20 mouse cellular contexts compared by ENCODE assay signal in the genomic region with DNA sequence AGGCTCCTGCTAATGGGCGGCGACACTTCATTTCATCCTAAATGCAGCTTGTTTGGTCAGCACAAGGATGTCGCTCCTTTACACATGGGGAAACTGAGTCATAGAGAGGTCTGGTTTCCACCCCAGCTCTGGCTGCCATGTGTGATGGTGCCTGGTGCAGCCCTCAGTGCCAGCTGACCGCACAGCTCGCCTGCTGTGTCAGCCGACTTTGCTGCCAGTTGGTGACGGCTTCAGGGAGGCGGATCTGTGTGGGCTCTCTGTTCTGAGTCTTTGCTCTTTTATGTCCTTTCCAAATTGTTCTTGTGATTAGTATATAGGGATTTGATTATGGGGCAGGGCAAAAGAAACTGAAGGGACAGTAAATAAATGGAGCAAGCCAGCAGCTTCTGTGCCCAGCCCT. TPM values are rescaled to one million over a fixed set of nuclear protein-coding genes. Genes with fewer than 3 reads are reported as not detected.
A peak's percentile ranks its signal among the peaks of the same experiment; 100 is the strongest.
DNase-seq lines count a peak whose midpoint lies in the region; ATAC-seq and TF ChIP-seq lines count a peak whose summit lies in the region.
"Had no signal": no experiment of that assay in that cellular context is flagged by ENCODE, and none has a peak within 500 bp of the region (broad histone marks: within the 10 kb centered on the region; RNA-seq: fewer than 3 reads in every experiment).

No protein-coding gene starts in this region.

- no peak for TF ChIP-seq CTCF in cerebellum, adult 2 months (IDR thresholded peaks at IDR 0.05; ENCODE audit: borderline replicate concordance, insufficient read depth, low read depth, low read length)
- TF ChIP-seq CTCF in left cerebral cortex, adult 2 months (IDR thresholded peaks at IDR 0.05): no peak
- TF ChIP-seq CTCF in layer of hippocampus, adult 2 months (conservative IDR thresholded peaks at IDR 0.05): no peak
- no peak for TF ChIP-seq CTCF in olfactory bulb, adult 2 months (IDR thresholded peaks at IDR 0.05; ENCODE audit: insufficient read depth, low read depth, low read length)
- TF ChIP-seq CTCF in hindbrain, postnatal 0 days (IDR thresholded peaks at IDR 0.05; ENCODE audit: low read depth): no peak

- H3K4me3 ChIP-seq in cerebellum, adult 2 months (replicated peaks; ENCODE audit: insufficient read depth, low read depth, low read length): no peak overlapping the region
- H3K4me3 ChIP-seq in left cerebral cortex, adult 2 months: no peak overlapping the region
- H3K4me3 ChIP-seq in layer of hippocampus, adult 2 months: no peak overlapping the region
- H3K4me3 ChIP-seq in olfactory bulb, adult 2 months (ENCODE audit: insufficient read depth, low read depth, low read length): no peak overlapping the region
- no peak overlapping the region for H3K4me3 ChIP-seq in hindbrain, embryonic 12.5 days
- no peak overlapping the region for H3K4me3 ChIP-seq in hindbrain, postnatal 0 days (ENCODE audit: low read length)
- H3K4me3 ChIP-seq: erythroblast, embryonic 14.5 days; heart, embryonic 10.5 days; liver, embryonic 13.5 days; midbrain, embryonic 10.5 days had no signal

- DNase-seq in cerebellum, adult 2 months: peak in 1 of 2 experiments; percentile 27
- DNase-seq in cerebellum, postnatal 36 days: no peak
- no peak for DNase-seq in left cerebral cortex, adult 2 months (ENCODE audit: extremely low spot score in 1 of 2, low spot score in 2 of 2)
- DNase-seq in left cerebral cortex, adult 18-20 months (ENCODE audit: low spot score in 2 of 2): no peak
- DNase-seq in layer of hippocampus, adult 2 months (ENCODE audit: low spot score in 2 of 2): peak; percentile 51
- no peak for DNase-seq in hindbrain, postnatal 0 days (ENCODE audit: low spot score)
- DNase-seq: gastrocnemius, postnatal 14 days; heart, postnatal 14 days; kidney, adult 2 months; kidney, postnatal 25 days; liver, embryonic 13.5 days; thymus, postnatal 14 days had no signal

- intact Hi-C loops in left cerebral cortex, adult 2 months (cut with DNase I): no loop called here

- TF ChIP-seq POLR2A in cerebellum, adult 2 months (IDR thresholded peaks at IDR 0.05; ENCODE audit: borderline replicate concordance, insufficient read depth, low read length): no peak
- TF ChIP-seq POLR2A in olfactory bulb, adult 2 months (IDR thresholded peaks at IDR 0.05; ENCODE audit: insufficient read depth, low read depth, low read length): no peak

- peak overlapping the region; percentile 1; the same call in 1 of the 2 replicates for H3K27ac ChIP-seq in cerebellum, adult 2 months (ENCODE audit: insufficient read depth, low read length)
- H3K27ac ChIP-seq in left cerebral cortex, adult 2 months: peak overlapping the region; percentile 13
- H3K27ac ChIP-seq in layer of hippocampus, adult 2 months: peak overlapping the region; percentile 83
- 0 out of 2 replicates have a peak overlapping the region, but pooled peaks have one; percentile 21 for H3K27ac ChIP-seq in olfactory bulb, adult 2 months (ENCODE audit: insufficient read depth, low read depth, low read length)
- no peak overlapping the region for H3K27ac ChIP-seq in hindbrain, embryonic 12.5 days
- H3K27ac ChIP-seq in hindbrain, postnatal 0 days: no peak overlapping the region
- H3K27ac ChIP-seq: heart, embryonic 10.5 days; liver, embryonic 13.5 days; midbrain, embryonic 10.5 days had no signal

- no peaks in the 10 kb centered on the region for H3K9me3 ChIP-seq in hindbrain, embryonic 12.5 days (replicated peaks)
- no peaks in the 10 kb centered on the region for H3K9me3 ChIP-seq in hindbrain, postnatal 0 days (ENCODE audit: low read length)
- H3K9me3 ChIP-seq: heart, embryonic 10.5 days; liver, embryonic 13.5 days; midbrain, embryonic 10.5 days had no signal

- no peak overlapping the region for H3K9ac ChIP-seq in hindbrain, embryonic 12.5 days
- no peak overlapping the region for H3K9ac ChIP-seq in hindbrain, postnatal 0 days (replicated peaks; ENCODE audit: low read length)
- H3K9ac ChIP-seq: liver, embryonic 13.5 days had no signal

- H3K27me3 ChIP-seq in cerebellum, adult 2 months (ENCODE audit: control insufficient read depth, insufficient read depth, low read length): no peaks in the 10 kb centered on the region
- no peaks in the 10 kb centered on the region for H3K27me3 ChIP-seq in hindbrain, embryonic 12.5 days
- H3K27me3 ChIP-seq in hindbrain, postnatal 0 days (ENCODE audit: insufficient read depth, low read length): no peaks in the 10 kb centered on the region
- H3K27me3 ChIP-seq: liver, embryonic 13.5 days; Patski had no signal

- ATAC-seq in hindbrain, embryonic 12.5 days (ENCODE audit: low FRiP score): no peak
- no peak for ATAC-seq in hindbrain, postnatal 0 days
- ATAC-seq: hindbrain, embryonic 16.5 days; lung, postnatal 0 days; Patski had no signal

- 45% methylated on average over 8 of the region's 8 CpGs for WGBS in cerebellum, adult 2 months
- WGBS in olfactory bulb, adult 2 months: 66% methylated on average over 8 of the region's 8 CpGs
- 73% methylated on average over 8 of the region's 8 CpGs for WGBS in hindbrain, embryonic 12.5 days
- WGBS in hindbrain, postnatal 0 days: 62% methylated on average over 8 of the region's 8 CpGs

- no peaks in the 10 kb centered on the region for H3K4me1 ChIP-seq in cerebellum, adult 2 months (ENCODE audit: control insufficient read depth, insufficient read depth, low read length)
- H3K4me1 ChIP-seq in olfactory bulb, adult 2 months (ENCODE audit: control insufficient read depth, insufficient read depth, low read length): peaks cover 9% of the 10 kb centered on the region
- no peaks in the 10 kb centered on the region for H3K4me1 ChIP-seq in hindbrain, embryonic 12.5 days
- no peaks in the 10 kb centered on the region for H3K4me1 ChIP-seq in hindbrain, postnatal 0 days (ENCODE audit: insufficient read depth, low read length)
- H3K4me1 ChIP-seq: liver, embryonic 13.5 days had no signal

- H3K36me3 ChIP-seq in hindbrain, embryonic 12.5 days: no peaks in the 10 kb centered on the region
- H3K36me3 ChIP-seq in hindbrain, postnatal 0 days (ENCODE audit: insufficient read depth, low read length): no peaks in the 10 kb centered on the region
- H3K36me3 ChIP-seq: heart, embryonic 10.5 days; liver, embryonic 13.5 days; midbrain, embryonic 10.5 days had no signal

- no peak overlapping the region for H3K4me2 ChIP-seq in hindbrain, embryonic 12.5 days (replicated peaks)
- H3K4me2 ChIP-seq in hindbrain, postnatal 0 days (ENCODE audit: low read depth, low read length): no peak overlapping the region
- H3K4me2 ChIP-seq: liver, embryonic 13.5 days had no signal

RNA-seq across cellular contexts. Expression of a gene that starts 37.3 kb away (rescaled TPM):
- polyA plus RNA-seq in cerebellum, adult 2 months (2012; rRNA removed): 775 and 784 TPM in 2 replicates
- 100 to 1,000 TPM; 491 to 498 TPM for total RNA-seq in left cerebral cortex, adult 2 months (2021)
- 100 to 1,000 TPM; 537 to 543 TPM for total RNA-seq in left cerebral cortex, adult 18-20 months (2021)
- 100 to 1,000 TPM; 606 to 625 TPM for total RNA-seq in layer of hippocampus, adult 2 months (2021)
- polyA plus RNA-seq in olfactory bulb, adult 2 months (2012; ENCODE audit: insufficient read depth, insufficient read length, low replicate concordance, missing spikeins): 2,532 TPM in 1 of 2 replicates, not detected in the other
- polyA plus RNA-seq in hindbrain, embryonic 12.5 days (2016; fragmentation: Nextera tagmentation; extraction: Ambion mirVana): 779 and 914 TPM in 2 replicates
- total RNA-seq in hindbrain, postnatal 0 days (2014; rRNA removed): 433 and 475 TPM in 2 replicates
- 759 and 765 TPM in 2 replicates for polyA plus RNA-seq in hindbrain, postnatal 0 days (2015; fragmentation: Nextera tagmentation; extraction: Ambion mirVana)

Comparison
In these comparisons a context has a peak if more than half of its experiments do, and no peak if none do; other contexts are left out.
1. DNase-seq: peak in layer of hippocampus, adult 2 months (2 of 2); none in cerebellum, postnatal 36 days (0 of 2), left cerebral cortex, adult 2 months (0 of 2), left cerebral cortex, adult 18-20 months (0 of 2) and hindbrain, postnatal 0 days (single experiment).
2. H3K27ac ChIP-seq: peak in cerebellum, adult 2 months (single experiment), left cerebral cortex, adult 2 months (single experiment), layer of hippocampus, adult 2 months (single experiment) and olfactory bulb, adult 2 months (single experiment); none in hindbrain, embryonic 12.5 days (single experiment) and hindbrain, postnatal 0 days (single experiment).